Mouse (Mus musculus) kidney, postnatal 4 days (tissue): ENCODE results near the gene Rhobtb1.

ENCODE experiments used
- DNase-seq, 2 experiments: peaks; one replicate each; pipeline ENCODE4 v3.0.0; 2021; ENCODE audit warnings: mixed read lengths in 2 of 2

Rhobtb1 gene

GRCm38 (mm10) chr10:69151045-69151444 lies at the start of gene Rhobtb1:
TSS of gene Rhobtb1 (plus strand) at chr10:69151434.
- peak; percentile 16 to 53 for DNase-seq

- DNase-seq = peak; percentile 75 to 79
These were observed 49.2 kb upstream of the Rhobtb1 start for GRCm38 (mm10) chr10:69101988-69102387.

- peak in 1 of 2 experiments; percentile 12 for DNase-seq
These were observed 46.9 kb upstream of the Rhobtb1 start for GRCm38 (mm10) chr10:69104143-69104882.

- no peak for DNase-seq
These were observed 46.4 kb upstream of the Rhobtb1 start for GRCm38 (mm10) chr10:69104883-69105225.

GRCm38 (mm10) chr10:69106796-69107195 lies 44.4 kb upstream of the Rhobtb1 start:
- DNase-seq = no peak

- peak; percentile 61 to 65 for DNase-seq
These were observed 44.0 kb upstream of the Rhobtb1 start for GRCm38 (mm10) chr10:69107253-69107652.

GRCm38 (mm10) chr10:69114384-69114783 lies 36.9 kb upstream of the Rhobtb1 start:
- DNase-seq = no peak

GRCm38 (mm10) chr10:69117996-69118395 lies 33.2 kb upstream of the Rhobtb1 start:
- no peak for DNase-seq

- no peak for DNase-seq
These were observed 32.3 kb upstream of the Rhobtb1 start for GRCm38 (mm10) chr10:69118893-69119292.

- DNase-seq = no peak
These were observed 31.8 kb upstream of the Rhobtb1 start for GRCm38 (mm10) chr10:69119456-69119855.

- no peak for DNase-seq
These were observed 24.7 kb upstream of the Rhobtb1 start for GRCm38 (mm10) chr10:69126546-69126945.

GRCm38 (mm10) chr10:69128531-69128930 lies 22.7 kb upstream of the Rhobtb1 start:
- DNase-seq = no peak

GRCm38 (mm10) chr10:69130613-69131012 lies 20.6 kb upstream of the Rhobtb1 start:
- no peak for DNase-seq

GRCm38 (mm10) chr10:69134356-69134755 lies 16.9 kb upstream of the Rhobtb1 start:
- DNase-seq = no peak

- no peak for DNase-seq
These were observed 14.9 kb upstream of the Rhobtb1 start for GRCm38 (mm10) chr10:69136241-69136828.

- no peak for DNase-seq
These were observed 2.0 kb upstream of the Rhobtb1 start for GRCm38 (mm10) chr10:69149252-69149651.

- no peak for DNase-seq
These were observed 1.7 kb downstream of the Rhobtb1 start for GRCm38 (mm10) chr10:69152971-69153370.

- no peak for DNase-seq
These were observed 4.4 kb downstream of the Rhobtb1 start for GRCm38 (mm10) chr10:69155428-69156175.

GRCm38 (mm10) chr10:69156462-69156861 lies 5.2 kb downstream of the Rhobtb1 start:
- no peak for DNase-seq

GRCm38 (mm10) chr10:69157471-69157870 lies 6.2 kb downstream of the Rhobtb1 start:
- DNase-seq = no peak

- DNase-seq = peak in 1 of 2 experiments; percentile 35
These were observed 9.6 kb downstream of the Rhobtb1 start for GRCm38 (mm10) chr10:69160877-69161276.

- DNase-seq = no peak
These were observed 10.3 kb downstream of the Rhobtb1 start for GRCm38 (mm10) chr10:69161503-69161902.

GRCm38 (mm10) chr10:69162577-69162976 lies 11.3 kb downstream of the Rhobtb1 start:
- peak in 1 of 2 experiments; percentile 0 for DNase-seq

- DNase-seq = peak in 1 of 2 experiments; percentile 2
These were observed 12.0 kb downstream of the Rhobtb1 start for GRCm38 (mm10) chr10:69163216-69163615.
